Mouse (Mus musculus) forelimb bud, embryonic 11.5 days (tissue): ENCODE measurements around the gene Ctf2.

Source experiments
- DNase-seq: peaks from one replicate; pipeline ENCODE4 v3.0.0-alpha.2; 2012; ENCODE audit warnings: low read depth, low spot score

Gene Ctf2

GRCm38 (mm10) chr7:127760478-127760877 is 28.5 kb upstream of the Ctf2 start:
- no peak for DNase-seq

GRCm38 (mm10) chr7:127759716-127760115 is 27.8 kb upstream of the Ctf2 start:
- DNase-seq = no peak

- no peak for DNase-seq
These were observed 21.8 kb upstream of the Ctf2 start for GRCm38 (mm10) chr7:127753741-127754140.

- no peak for DNase-seq
These were observed 21.2 kb upstream of the Ctf2 start for GRCm38 (mm10) chr7:127753158-127753557.

- no peak for DNase-seq
These were observed 20.1 kb upstream of the Ctf2 start for GRCm38 (mm10) chr7:127752069-127752468.

- no peak for DNase-seq
These were observed 19.7 kb upstream of the Ctf2 start for GRCm38 (mm10) chr7:127751619-127752018.

GRCm38 (mm10) chr7:127750131-127751127 is 18.5 kb upstream of the Ctf2 start:
- DNase-seq = peak; percentile 12

GRCm38 (mm10) chr7:127748235-127748560 is 16.2 kb upstream of the Ctf2 start:
- no peak for DNase-seq

GRCm38 (mm10) chr7:127747559-127748234 is 15.7 kb upstream of the Ctf2 start:
- no peak for DNase-seq

GRCm38 (mm10) chr7:127746494-127747491 is 14.8 kb upstream of the Ctf2 start:
- peak; percentile 51 for DNase-seq

- DNase-seq = peak; percentile 99
These were observed 13.9 kb upstream of the Ctf2 start for GRCm38 (mm10) chr7:127745652-127746493.

GRCm38 (mm10) chr7:127745251-127745651 is 13.3 kb upstream of the Ctf2 start:
- DNase-seq = peak; percentile 95

- peak; percentile 74 for DNase-seq
These were observed 12.5 kb upstream of the Ctf2 start, which contains the start of gene Fbxl19 for GRCm38 (mm10) chr7:127744366-127745045. Fbxl19 (plus strand) TSS chr7:127744543.

- DNase-seq = no peak
These were observed 1.8 kb downstream of the Ctf2 start for GRCm38 (mm10) chr7:127730170-127730569.

GRCm38 (mm10) chr7:127727898-127728297 is 4.1 kb downstream of the Ctf2 start:
- no peak for DNase-seq

GRCm38 (mm10) chr7:127725924-127726323 is 6.0 kb downstream of the Ctf2 start:
- DNase-seq = no peak

- DNase-seq = no peak
These were observed 6.5 kb downstream of the Ctf2 start for GRCm38 (mm10) chr7:127725490-127725889.

GRCm38 (mm10) chr7:127719258-127719657 is 12.7 kb downstream of the Ctf2 start:
- no peak for DNase-seq

- no peak for DNase-seq
These were observed 13.6 kb downstream of the Ctf2 start for GRCm38 (mm10) chr7:127718339-127718738.

- peak; percentile 36 for DNase-seq
These were observed 15.0 kb downstream of the Ctf2 start for GRCm38 (mm10) chr7:127716992-127717391.
